Mouse (Mus musculus) testis, adult 2 months (tissue): ENCODE results near the gene Col25a1.

Experiments
- CTCF ChIP-seq: fragments of 200-500 bp; IDR thresholded peaks from 2 replicates; pipeline ENCODE4 v1.5.1; 2012; ENCODE audit warnings: low read depth, mild to moderate bottlenecking, inconsistent platforms, low read length, moderate library complexity; ENCODE audit not compliant: control insufficient read depth, insufficient read depth, insufficient replicate concordance
- POLR2A ChIP-seq: fragments of 200-500 bp; IDR thresholded peaks from 2 replicates; pipeline ENCODE4 v1.6.1; 2012; ENCODE audit warnings: low read depth, mild to moderate bottlenecking, inconsistent platforms, low read length, moderate library complexity; ENCODE audit not compliant: control insufficient read depth

- TF ChIP-seq POLR2A (no peak), CTCF (no peak)
Measured at GRCm38 (mm10) chr3:130236129-130236528, 104.8 kb downstream of the Col25a1 start.
